Mouse (Mus musculus): ENCODE data around the gene Bckdha. TPM values are rescaled to one million over a fixed set of nuclear protein-coding genes. Genes with fewer than 3 reads are reported as not detected.
A peak's percentile ranks its signal among the peaks of the same experiment; 100 is the strongest.

The Bckdha gene
- polyA plus RNA-seq, 1 experiment from 2014 or later = 59.2 TPM

DNA sequence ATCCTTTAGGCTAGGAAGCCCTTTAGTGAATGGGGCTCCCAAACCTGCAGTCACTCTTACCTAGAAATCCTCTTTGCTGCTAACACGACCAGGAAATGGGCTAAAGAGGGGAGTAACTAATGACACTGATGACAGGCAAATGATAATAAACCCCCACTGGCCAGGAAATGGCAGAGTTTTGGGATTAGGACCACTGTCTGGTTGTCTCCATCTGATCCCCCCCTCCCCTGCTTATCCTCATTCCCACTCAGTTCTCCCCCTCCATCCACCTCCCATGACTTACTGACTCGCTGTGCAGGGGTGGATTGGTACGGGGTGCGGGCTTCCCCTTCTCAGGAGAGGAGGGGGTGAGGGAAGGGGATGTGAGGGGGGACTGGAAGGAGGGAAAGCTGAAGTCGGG lies 31.3 kb upstream of the Bckdha start:
- Histone ChIP-seq H3K4me3 (no peak overlapping the region), H3K4me2 (replicated peaks) (no peak overlapping the region), H3K9ac (no peak overlapping the region), H3K36me3 (no peaks in the 10 kb centered on the region), H3K27ac (no peak overlapping the region), H3K4me1 (peaks cover 21% of the 10 kb centered on the region), H3K27me3 (peaks cover 54% of the 10 kb centered on the region), H3K9me3 (0 out of 2 replicates have a peak, but pooled peaks cover 4% of the 10 kb centered on the region)
- WGBS = 42% methylated on average over 5 of the region's 5 CpGs
- no peak for ATAC-seq (ENCODE audit: insufficient number of reproducible peaks, insufficient read depth, low FRiP score, low TSS enrichment)

DNA sequence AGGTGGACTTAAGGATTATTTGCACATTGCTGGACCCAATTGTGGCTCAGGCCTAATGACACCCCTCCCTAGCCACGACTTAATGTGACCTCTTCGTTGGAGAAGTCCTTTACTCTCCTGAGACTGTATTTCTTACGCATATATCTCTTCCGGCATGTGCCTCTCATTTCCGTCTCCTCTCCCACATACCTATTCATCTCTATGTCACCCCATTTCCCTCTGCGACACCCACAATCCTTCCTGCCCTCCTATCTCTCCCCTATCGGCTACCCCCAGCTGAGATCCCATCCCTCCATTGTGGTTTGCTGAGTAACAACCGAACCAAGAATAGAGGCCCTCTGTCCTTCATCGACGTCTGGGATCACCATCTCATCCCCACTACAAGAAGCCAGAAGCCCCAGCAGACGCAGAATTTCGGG lies 30.8 kb upstream of the Bckdha start:
- no peaks in the 10 kb centered on the region for H3K36me3 ChIP-seq
- peaks cover 21% of the 10 kb centered on the region for H3K4me1 ChIP-seq
- H3K4me2 ChIP-seq (replicated peaks) = peak overlapping the region; percentile 78
- 0 out of 2 replicates have a peak, but pooled peaks cover 4% of the 10 kb centered on the region for H3K9me3 ChIP-seq
- no peak overlapping the region for H3K27ac ChIP-seq
- 8% methylated on average over 12 of the region's 12 CpGs for WGBS
- no peak for ATAC-seq (ENCODE audit: insufficient number of reproducible peaks, insufficient read depth, low FRiP score, low TSS enrichment)
- H3K4me3 ChIP-seq = peak overlapping the region; percentile 57; the same call in 1 of the 2 replicates
- H3K27me3 ChIP-seq = peaks cover 54% of the 10 kb centered on the region
- H3K9ac ChIP-seq = no peak overlapping the region

DNA sequence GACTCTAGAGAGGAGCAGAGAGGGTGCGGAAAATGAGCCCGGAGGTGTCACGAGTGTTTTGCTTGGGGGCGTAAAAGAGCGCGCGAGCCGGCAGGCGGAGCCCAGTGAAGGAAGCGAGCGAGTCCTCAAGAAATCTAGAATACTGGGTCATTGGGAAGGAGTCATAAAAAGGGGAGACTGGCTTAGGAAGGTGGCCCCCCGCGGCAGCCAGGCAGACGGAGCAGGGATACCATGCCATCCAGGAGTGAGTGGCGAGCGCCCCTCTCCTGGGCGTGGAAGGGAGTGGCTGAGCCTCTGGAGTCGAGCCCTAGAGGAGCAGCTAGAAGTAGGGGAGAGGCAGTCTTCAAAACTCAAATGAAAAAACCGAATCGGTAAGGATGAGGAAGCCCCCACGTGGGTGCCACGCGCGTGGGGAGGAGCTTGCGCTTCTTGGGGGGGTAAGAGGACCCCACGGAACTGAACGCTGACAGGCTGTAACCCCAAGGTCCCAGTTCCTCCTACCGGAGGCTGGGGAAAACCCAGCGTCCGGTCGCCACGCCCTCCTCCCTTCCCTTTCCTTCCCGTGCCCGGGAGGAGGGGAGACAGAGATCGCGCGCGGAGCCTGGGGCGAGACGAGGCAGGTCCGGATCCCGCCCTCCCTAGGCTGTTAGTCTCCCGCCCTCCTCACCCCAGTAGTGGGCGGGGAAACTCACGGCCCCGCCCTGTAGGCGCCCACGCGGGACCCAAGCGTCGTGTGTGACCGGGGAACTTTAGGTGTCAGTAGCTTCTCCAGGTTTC lies 30.2 kb upstream of the Bckdha start:
- Histone ChIP-seq H3K4me3 (peak overlapping the region; percentile 57), H3K4me2 (replicated peaks) (peak overlapping the region; percentile 78), H3K36me3 (no peaks in the 10 kb centered on the region), H3K9ac (peak overlapping the region; percentile 54; the same call in 1 of the 2 replicates), H3K27ac (no peak overlapping the region), H3K9me3 (0 out of 2 replicates have a peak, but pooled peaks cover 4% of the 10 kb centered on the region), H3K27me3 (peaks cover 54% of the 10 kb centered on the region), H3K4me1 (peaks cover 21% of the 10 kb centered on the region)
- ATAC-seq (ENCODE audit: insufficient number of reproducible peaks, insufficient read depth, low FRiP score, low TSS enrichment) = no peak; the same call in 1 of the 2 replicates
- 2% methylated on average over 51 of the region's 52 CpGs for WGBS

DNA sequence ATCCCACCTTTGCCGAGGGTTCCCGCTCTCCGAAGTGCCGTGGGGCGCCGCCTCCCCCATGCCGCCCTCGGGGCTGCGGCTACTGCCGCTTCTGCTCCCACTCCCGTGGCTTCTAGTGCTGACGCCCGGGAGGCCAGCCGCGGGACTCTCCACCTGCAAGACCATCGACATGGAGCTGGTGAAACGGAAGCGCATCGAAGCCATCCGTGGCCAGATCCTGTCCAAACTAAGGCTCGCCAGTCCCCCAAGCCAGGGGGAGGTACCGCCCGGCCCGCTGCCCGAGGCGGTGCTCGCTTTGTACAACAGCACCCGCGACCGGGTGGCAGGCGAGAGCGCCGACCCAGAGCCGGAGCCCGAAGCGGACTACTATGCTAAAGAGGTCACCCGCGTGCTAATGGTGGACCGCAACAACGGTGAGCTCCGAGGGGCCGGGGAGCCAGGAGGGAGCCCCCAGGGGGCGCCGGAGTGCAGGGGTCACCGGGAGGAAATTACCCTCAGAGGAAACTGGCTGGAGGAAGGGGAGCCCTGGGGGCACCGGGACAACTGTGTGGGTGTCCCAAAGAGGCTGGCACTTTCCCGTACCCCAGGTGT lies 29.1 kb upstream of the Bckdha start:
- peak overlapping the region; percentile 55; the same call in 1 of the 2 replicates for H3K27ac ChIP-seq
- no peak for ATAC-seq (ENCODE audit: insufficient number of reproducible peaks, insufficient read depth, low FRiP score, low TSS enrichment)
- peaks cover 21% of the 10 kb centered on the region for H3K4me1 ChIP-seq
- H3K4me3 ChIP-seq = peak overlapping the region; percentile 57
- 0 out of 2 replicates have a peak, but pooled peaks cover 2% of the 10 kb centered on the region for H3K36me3 ChIP-seq
- H3K27me3 ChIP-seq = peaks cover 54% of the 10 kb centered on the region
- 0 out of 2 replicates have a peak, but pooled peaks cover 4% of the 10 kb centered on the region for H3K9me3 ChIP-seq
- H3K9ac ChIP-seq = peak overlapping the region; percentile 54
- under 1% methylated on average over 47 of the region's 47 CpGs for WGBS
- H3K4me2 ChIP-seq (replicated peaks) = peak overlapping the region; percentile 78

DNA sequence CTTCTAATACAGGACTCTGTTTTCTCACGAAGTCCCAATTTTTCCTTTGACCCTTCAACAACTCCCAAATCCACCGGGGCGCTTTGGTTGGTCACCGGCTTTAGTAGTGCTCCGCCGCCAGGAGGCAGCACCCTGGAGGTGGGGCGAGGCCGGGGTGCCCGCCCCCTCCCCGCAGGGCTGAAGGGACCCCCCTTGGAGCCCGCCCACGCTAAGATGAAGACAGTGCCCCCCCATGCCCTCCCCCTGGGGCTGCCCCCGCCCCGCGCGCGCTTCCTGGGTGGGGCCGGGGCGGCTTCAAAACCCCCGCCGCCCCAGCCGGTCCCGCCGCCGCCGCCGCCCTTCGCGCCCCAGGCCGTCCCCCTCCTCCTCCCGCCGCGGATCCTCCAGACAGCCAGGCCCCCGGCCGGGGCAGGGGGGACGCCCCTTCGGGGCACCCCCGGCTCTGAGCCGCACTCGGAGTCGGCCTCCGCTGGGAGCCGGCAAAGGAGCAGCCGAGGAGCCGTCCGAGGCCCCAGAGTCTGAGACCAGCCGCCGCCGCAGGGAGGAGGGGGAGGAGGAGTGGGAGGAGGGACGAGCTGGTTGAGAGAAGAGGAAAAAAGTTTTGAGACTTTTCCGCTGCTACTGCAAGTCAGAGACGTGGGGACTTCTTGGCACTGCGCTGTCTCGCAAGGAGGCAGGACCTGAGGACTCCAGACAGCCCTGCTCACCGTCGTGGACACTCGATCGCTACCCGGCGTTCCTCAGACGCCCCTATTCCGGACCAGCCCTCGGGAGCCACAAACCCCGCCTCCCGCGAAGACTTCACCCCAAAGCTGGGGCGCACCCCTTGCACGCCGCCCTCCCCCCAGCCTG lies 28.1 kb upstream of the Bckdha start, which contains the start of gene Tgfb1:
TSS of gene Tgfb1 (plus strand) at position 323 of the 852 bp plus-strand sequence.
- Histone ChIP-seq H3K27ac (peak within 1 kb of the TSS; percentile 55; the same call in 1 of the 2 replicates), H3K36me3 (0 out of 2 replicates have a peak, but pooled peaks cover 4% of the 10 kb centered on the region), H3K4me1 (peaks cover 21% of the 10 kb centered on the region), H3K4me2 (replicated peaks) (peak within 1 kb of the TSS; percentile 78), H3K9ac (peak within 1 kb of the TSS; percentile 54), H3K27me3 (peaks cover 54% of the 10 kb centered on the region), H3K9me3 (0 out of 2 replicates have a peak, but pooled peaks cover under 1% of the 10 kb centered on the region), H3K4me3 (peak within 1 kb of the TSS; percentile 57)
- under 1% methylated on average over 61 of the region's 69 CpGs for WGBS
- peak; percentile 37 for ATAC-seq (ENCODE audit: insufficient number of reproducible peaks, insufficient read depth, low FRiP score, low TSS enrichment)

DNA sequence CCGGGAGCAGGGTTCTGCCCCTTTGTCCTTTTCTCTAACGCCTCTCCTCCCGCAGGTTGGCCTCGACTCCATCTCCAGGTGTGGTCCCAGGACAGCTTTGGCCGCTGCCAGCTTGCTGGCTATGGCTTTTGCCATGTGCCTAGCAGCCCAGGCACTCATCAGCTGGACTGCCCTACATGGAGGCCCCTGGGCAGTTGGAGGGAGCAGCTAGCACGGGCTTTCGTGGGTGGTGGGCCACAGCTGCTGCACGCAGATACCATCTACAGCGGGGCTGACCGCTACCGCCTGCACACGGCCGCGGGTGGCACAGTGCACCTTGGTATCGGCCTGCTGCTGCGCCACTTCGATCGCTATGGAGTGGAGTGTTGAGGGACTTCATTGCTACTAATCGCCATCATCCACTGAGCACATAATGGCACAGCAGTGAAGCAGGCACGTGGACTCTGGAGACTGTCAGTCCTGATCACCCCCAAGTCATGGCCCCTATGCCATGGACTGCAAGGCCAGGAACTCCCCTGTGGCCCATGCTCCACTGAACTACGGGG lies 27.2 kb upstream of the Bckdha start:
- no peaks in the 10 kb centered on the region for H3K9me3 ChIP-seq
- peaks cover 27% of the 10 kb centered on the region for H3K4me1 ChIP-seq
- no peak overlapping the region for H3K27ac ChIP-seq
- WGBS = 74% methylated on average over 21 of the region's 21 CpGs
- no peak for ATAC-seq (ENCODE audit: insufficient number of reproducible peaks, insufficient read depth, low FRiP score, low TSS enrichment)
- H3K9ac ChIP-seq = no peak overlapping the region
- H3K27me3 ChIP-seq = peaks cover 53% of the 10 kb centered on the region
- peak overlapping the region; percentile 78 for H3K4me2 ChIP-seq (replicated peaks)
- peak overlapping the region; percentile 57 for H3K4me3 ChIP-seq
- H3K36me3 ChIP-seq = 0 out of 2 replicates have a peak, but pooled peaks cover 4% of the 10 kb centered on the region

DNA sequence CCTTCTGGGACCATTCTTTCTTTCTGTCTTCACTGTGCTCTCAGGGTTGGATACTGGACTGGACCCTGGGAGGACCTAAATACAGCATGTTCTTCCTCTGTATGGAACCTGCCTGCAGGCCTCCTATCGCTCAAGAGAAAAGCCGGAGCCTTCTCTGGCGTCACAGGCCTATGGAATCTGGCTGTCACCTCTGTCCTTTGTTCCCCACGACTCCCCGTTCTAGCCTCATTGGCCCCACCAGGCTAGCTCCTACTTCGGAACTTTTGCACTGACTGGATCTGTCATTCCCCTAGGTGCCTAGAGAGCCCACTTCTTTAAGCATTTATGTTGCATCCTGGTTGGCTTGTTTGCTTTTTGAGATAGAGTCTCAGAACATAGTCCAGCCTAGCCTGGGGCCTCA lies 25.9 kb upstream of the Bckdha start:
- Histone ChIP-seq H3K4me2 (replicated peaks) (no peak overlapping the region), H3K4me3 (no peak overlapping the region), H3K9me3 (no peaks in the 10 kb centered on the region), H3K27ac (no peak overlapping the region), H3K9ac (no peak overlapping the region), H3K36me3 (0 out of 2 replicates have a peak, but pooled peaks cover 4% of the 10 kb centered on the region), H3K4me1 (peaks cover 32% of the 10 kb centered on the region), H3K27me3 (peaks cover 41% of the 10 kb centered on the region)
- no peak for ATAC-seq (ENCODE audit: insufficient number of reproducible peaks, insufficient read depth, low FRiP score, low TSS enrichment)
- WGBS = 85% methylated on average over 6 of the region's 6 CpGs

DNA sequence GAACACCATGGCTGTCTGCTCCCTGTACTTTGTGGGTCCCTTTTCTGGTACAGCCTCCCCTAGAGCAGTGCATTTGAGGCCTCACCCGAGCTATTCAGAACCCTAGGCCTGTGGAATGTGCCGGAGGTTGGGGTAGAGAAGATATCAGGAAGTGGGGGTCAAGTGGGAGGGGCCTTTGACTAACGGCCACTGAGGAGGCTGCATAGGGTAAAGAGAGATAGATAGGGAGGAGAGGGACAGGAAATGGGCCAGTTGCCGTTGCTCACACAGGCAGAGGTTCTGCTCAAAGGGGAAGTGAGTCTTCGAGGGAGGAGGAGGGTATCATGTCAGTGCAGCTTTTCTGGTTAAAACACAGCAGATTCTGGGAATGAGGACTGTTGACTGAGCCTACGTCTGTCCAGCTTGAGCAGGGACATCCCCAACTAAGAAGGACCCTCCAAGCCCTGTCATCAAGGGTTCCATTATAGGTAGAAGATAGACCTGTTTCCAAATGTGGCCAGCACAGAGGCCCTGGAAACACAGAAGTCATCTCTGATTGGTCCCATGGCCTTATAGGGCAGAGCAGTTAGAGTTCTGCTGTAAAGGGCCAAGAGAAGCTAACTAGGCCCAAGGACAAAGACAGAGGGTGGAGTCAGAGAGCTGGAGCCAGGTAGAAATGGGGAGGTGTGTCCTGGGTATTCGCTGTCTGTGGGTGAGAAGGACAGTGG lies 24.8 kb upstream of the Bckdha start:
- Histone ChIP-seq H3K9me3 (no peaks in the 10 kb centered on the region), H3K9ac (no peak overlapping the region), H3K27me3 (peaks cover 35% of the 10 kb centered on the region), H3K4me1 (peaks cover 32% of the 10 kb centered on the region), H3K27ac (no peak overlapping the region), H3K36me3 (0 out of 2 replicates have a peak, but pooled peaks cover 4% of the 10 kb centered on the region), H3K4me2 (replicated peaks) (no peak overlapping the region), H3K4me3 (no peak overlapping the region)
- ATAC-seq (ENCODE audit: insufficient number of reproducible peaks, insufficient read depth, low FRiP score, low TSS enrichment) = no peak
- 62% methylated on average over 7 of the region's 7 CpGs for WGBS

DNA sequence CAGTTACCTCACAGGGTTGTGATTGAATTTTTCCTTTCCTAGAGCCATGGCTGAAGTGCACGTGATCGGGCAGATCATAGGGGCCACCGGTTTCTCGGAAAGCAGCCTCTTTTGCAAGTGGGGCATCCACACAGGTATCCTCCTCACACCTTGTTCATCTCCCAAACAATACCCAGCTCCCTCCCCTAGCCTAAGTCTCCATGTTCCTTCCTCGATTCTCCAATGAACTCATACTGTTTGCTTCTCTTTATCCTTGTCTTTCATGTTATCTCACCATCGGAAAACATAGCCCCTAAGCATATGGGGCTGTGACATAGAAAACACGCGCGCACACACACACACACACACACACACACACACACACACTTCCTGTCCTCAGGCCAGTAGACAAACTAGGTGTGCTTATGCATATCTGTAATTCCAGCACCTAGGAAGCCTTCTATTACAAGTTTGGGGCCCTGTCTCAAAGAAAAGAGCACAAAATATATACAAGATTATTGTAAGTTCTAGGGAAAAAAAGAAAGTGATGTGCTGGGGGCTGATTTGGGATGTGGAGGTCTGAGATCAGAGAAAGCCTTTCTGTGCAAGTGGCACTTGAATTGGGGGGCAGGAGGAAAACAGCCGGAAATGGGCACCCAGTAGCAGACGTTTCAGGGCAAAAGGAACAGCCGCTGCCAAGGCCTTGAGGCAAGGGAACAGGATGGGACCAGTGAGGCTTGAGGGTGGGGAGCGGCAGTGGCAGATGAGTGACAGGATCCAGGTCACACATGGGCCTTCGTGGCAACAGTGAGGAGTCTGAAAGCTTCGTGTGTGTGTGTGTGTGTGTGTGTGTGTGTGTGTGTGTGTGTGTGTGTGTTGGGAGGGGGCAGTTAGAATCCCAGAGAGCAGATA lies 22.8 kb upstream of the Bckdha start:
- Histone ChIP-seq H3K4me1 (peaks cover 20% of the 10 kb centered on the region; the same call in 1 of the 2 replicates), H3K36me3 (0 out of 2 replicates have a peak, but pooled peaks cover 4% of the 10 kb centered on the region), H3K4me2 (replicated peaks) (peak overlapping the region; percentile 56), H3K9me3 (no peaks in the 10 kb centered on the region), H3K9ac (no peak overlapping the region), H3K4me3 (peak overlapping the region; percentile 56; the same call in 1 of the 2 replicates), H3K27ac (0 out of 2 replicates have a peak overlapping the region, but pooled peaks have one; percentile 92), H3K27me3 (peaks cover 19% of the 10 kb centered on the region)
- 58% methylated on average over 15 of the region's 15 CpGs for WGBS
- ATAC-seq (ENCODE audit: insufficient number of reproducible peaks, insufficient read depth, low FRiP score, low TSS enrichment) = no peak

All from embryonic facial prominence, embryonic 12.5 days (tissue).